Mouse (Mus musculus): ENCODE measurements around the gene Troap.

The Troap gene

GRCm38 (mm10) chr15:99111139-99111538 lies 36.8 kb downstream of the Troap start:
- in situ Hi-C loops (cut with MboI, MseI): loop anchor here in 1 of 2 experiments (10.0 kb wide), 1 partner anchor 56 kb away; the partner anchor contains the start of gene Prph

GRCm38 (mm10) chr15:99111809-99112208 lies 37.4 kb downstream of the Troap start:
- in situ Hi-C loops (cut with MboI, MseI): loop anchor here in 1 of 2 experiments (10.0 kb wide), 1 partner anchor 57 kb away; the partner anchor contains the start of gene Prph

GRCm38 (mm10) chr15:99112843-99113395 lies 38.5 kb downstream of the Troap start:
- in situ Hi-C loops (cut with MboI, MseI): loop anchor here in 1 of 2 experiments (10.0 kb wide), 1 partner anchor 58 kb away; the partner anchor contains the start of gene Prph

- in situ Hi-C loops (cut with MboI, MseI): loop anchor here in 1 of 2 experiments (10.0 kb wide), 1 partner anchor 59 kb away; the partner anchor contains the start of gene Prph
These were observed 39.1 kb downstream of the Troap start for GRCm38 (mm10) chr15:99113396-99113975.

GRCm38 (mm10) chr15:99114312-99115064 lies 40.1 kb downstream of the Troap start:
- in situ Hi-C loops (cut with MboI, MseI): loop anchor here in 1 of 2 experiments (10.0 kb wide), 1 partner anchor 60 kb away; the partner anchor contains the start of gene Prph

GRCm38 (mm10) chr15:99115065-99115423 lies 40.7 kb downstream of the Troap start:
- in situ Hi-C loops (cut with MboI, MseI): loop anchor here in 1 of 2 experiments (10.0 kb wide), 1 partner anchor 60 kb away; the partner anchor contains the start of gene Prph

GRCm38 (mm10) chr15:99116539-99116938 lies 42.2 kb downstream of the Troap start:
- in situ Hi-C loops (cut with MboI, MseI): loop anchor here in 1 of 2 experiments (10.0 kb wide), 1 partner anchor 62 kb away; the partner anchor contains the start of gene Prph

- in situ Hi-C loops (cut with MboI, MseI): no loop called here
These were observed 46.4 kb downstream of the Troap start for GRCm38 (mm10) chr15:99120814-99121213.

GRCm38 (mm10) chr15:99122642-99123041 lies 48.3 kb downstream of the Troap start:
- in situ Hi-C loops (cut with MboI, MseI): no loop called here

- in situ Hi-C loops (cut with MboI, MseI): loop anchor here in 1 of 2 experiments (5.0 kb wide), 2 partner anchors 38 to 68 kb away; partner anchors contain the start of genes C1ql4 and Prph
These were observed 51.3 kb downstream of the Troap start, which contains the start of gene Spats2 for GRCm38 (mm10) chr15:99125711-99126080. Spats2 (plus strand) TSS chr15:99125916.

- in situ Hi-C loops (cut with MboI, MseI): loop anchor here in 1 of 2 experiments (5.0 kb wide), 2 partner anchors 39 to 69 kb away; partner anchors contain the start of genes C1ql4 and Prph
These were observed 51.9 kb downstream of the Troap start for GRCm38 (mm10) chr15:99126081-99126815.

- in situ Hi-C loops (cut with MboI, MseI): loop anchor here in 1 of 2 experiments (5.0 kb wide), 2 partner anchors 40 to 70 kb away; partner anchors contain the start of genes C1ql4 and Prph
These were observed 52.5 kb downstream of the Troap start for GRCm38 (mm10) chr15:99126816-99127365.

- in situ Hi-C loops (cut with MboI, MseI): loop anchor here in 1 of 2 experiments (5.0 kb wide), 2 partner anchors 41 to 71 kb away; partner anchors contain the start of genes C1ql4 and Prph
These were observed 53.6 kb downstream of the Troap start for GRCm38 (mm10) chr15:99127851-99128522.

- in situ Hi-C loops (cut with MboI, MseI): loop anchor here in 1 of 2 experiments (5.0 kb wide), 2 partner anchors 42 to 72 kb away; partner anchors contain the start of genes C1ql4 and Prph
These were observed 55.1 kb downstream of the Troap start for GRCm38 (mm10) chr15:99129441-99129840.

- in situ Hi-C loops (cut with MboI, MseI): loop anchor here in 1 of 2 experiments (5.0 kb wide), 2 partner anchors 43 to 73 kb away; partner anchors contain the start of genes C1ql4 and Prph
These were observed 55.9 kb downstream of the Troap start for GRCm38 (mm10) chr15:99129956-99130910.
